Mouse (Mus musculus): ENCODE data around the gene Ppp2r3d.

DNA sequence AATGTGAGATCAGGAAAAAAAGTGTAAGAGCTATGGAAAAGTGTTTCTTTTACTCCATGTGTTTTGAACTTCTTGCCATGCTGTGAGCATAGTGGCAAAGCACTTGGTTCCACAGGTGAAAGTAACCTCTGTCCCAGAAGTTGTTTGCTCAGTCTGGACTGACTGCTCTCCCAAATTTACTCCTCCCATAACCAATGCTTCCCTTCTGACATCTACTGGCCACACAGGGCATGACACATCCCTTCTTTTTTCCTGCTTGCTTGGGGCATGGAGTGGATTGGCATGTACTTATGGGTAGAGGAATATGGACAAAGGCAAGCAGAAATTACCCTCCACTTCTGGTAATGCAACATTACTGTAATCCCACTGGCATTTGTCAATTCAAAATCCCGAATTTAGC is 20.1 kb downstream of the Ppp2r3d start:
- TF ChIP-seq CTCF (IDR thresholded peaks at IDR 0.05; ENCODE audit: borderline replicate concordance, extremely low read depth, insufficient read depth, insufficient read length): peak; percentile 57; the same call in 1 of the 2 replicates
- TF ChIP-seq POLR2A (IDR thresholded peaks at IDR 0.05; ENCODE audit: borderline replicate concordance, extremely low read depth, insufficient read depth, insufficient read length, poor library complexity, severe bottlenecking): no peak
